Mouse (Mus musculus) testis, postnatal 10 days (tissue): ENCODE measurements around the gene Pls1.

Experiments
- DNase-seq: peaks from one replicate; pipeline ENCODE4 v3.0.0; 2021; ENCODE audit warnings: low spot score

Pls1 gene

GRCm38 (mm10) chr9:95704078-95704477 lies 141.0 kb downstream of the Pls1 start:
- DNase-seq, result no peak
